Mouse (Mus musculus): ENCODE results near the gene Cox7a2. TPM values are rescaled to one million over a fixed set of nuclear protein-coding genes. Genes with fewer than 3 reads are reported as not detected.

Cox7a2 gene
- polyA plus RNA-seq, 1 experiment from 2014 or later = 1,018 TPM

- H3K4me3 ChIP-seq (replicated peaks) = no peak overlapping the region
- WGBS = 33% methylated on average over 5 of the region's 5 CpGs
These were observed 36.6 kb downstream of the Cox7a2 start for GRCm38 (mm10) chr9:79723090-79723489.

GRCm38 (mm10) chr9:79721056-79721455 lies 38.6 kb downstream of the Cox7a2 start:
- no peak for ATAC-seq (ENCODE audit: low FRiP score)
- H3K4me3 ChIP-seq (replicated peaks) = peak overlapping the region; percentile 23
- H3K27me3 ChIP-seq (replicated peaks) = peaks cover 26% of the 10 kb centered on the region
- no peak overlapping the region for H3K9ac ChIP-seq (replicated peaks)
- H3K36me3 ChIP-seq = no peaks in the 10 kb centered on the region
- peaks cover 44% of the 10 kb centered on the region for H3K4me1 ChIP-seq
- no peak overlapping the region for H3K27ac ChIP-seq (replicated peaks)
- H3K4me2 ChIP-seq = peak overlapping the region; percentile 95
- no peaks in the 10 kb centered on the region for H3K9me3 ChIP-seq (replicated peaks)
- 10% methylated on average over 9 of the region's 9 CpGs for WGBS

More at GRCm38 (mm10) chr9:79723090-79723489, 36.6 kb downstream of the Cox7a2 start:
- H3K4me1 ChIP-seq = peaks cover 27% of the 10 kb centered on the region
- no peaks in the 10 kb centered on the region for H3K9me3 ChIP-seq (replicated peaks)
- H3K27me3 ChIP-seq (replicated peaks) = peaks cover 20% of the 10 kb centered on the region
- H3K27ac ChIP-seq (replicated peaks) = no peak overlapping the region
- no peak overlapping the region for H3K9ac ChIP-seq (replicated peaks)
- ATAC-seq (ENCODE audit: low FRiP score) = no peak
- H3K4me2 ChIP-seq = no peak overlapping the region
- H3K36me3 ChIP-seq = no peaks in the 10 kb centered on the region

- Histone ChIP-seq H3K36me3 (no peaks in the 10 kb centered on the region), H3K27me3 (replicated peaks) (peaks cover 26% of the 10 kb centered on the region), H3K9ac (replicated peaks) (no peak overlapping the region), H3K4me2 (peak overlapping the region; percentile 95), H3K27ac (replicated peaks) (no peak overlapping the region), H3K4me1 (peaks cover 47% of the 10 kb centered on the region), H3K9me3 (replicated peaks) (no peaks in the 10 kb centered on the region), H3K4me3 (replicated peaks) (peak overlapping the region; percentile 56; the same call in 1 of the 2 replicates)
- 35% methylated on average over 9 of the region's 9 CpGs for WGBS
- ATAC-seq (ENCODE audit: low FRiP score) = no peak
These were observed 39.5 kb downstream of the Cox7a2 start for GRCm38 (mm10) chr9:79720143-79720542.

- Histone ChIP-seq H3K4me2 (peak overlapping the region; percentile 95), H3K4me3 (replicated peaks) (peak overlapping the region; percentile 56), H3K9me3 (replicated peaks) (no peaks in the 10 kb centered on the region), H3K4me1 (peaks cover 54% of the 10 kb centered on the region), H3K9ac (replicated peaks) (peak overlapping the region; percentile 56; the same call in 1 of the 2 replicates), H3K27ac (replicated peaks) (no peak overlapping the region), H3K27me3 (replicated peaks) (peaks cover 26% of the 10 kb centered on the region), H3K36me3 (no peaks in the 10 kb centered on the region)
- no peak; the same call in 1 of the 2 replicates for ATAC-seq (ENCODE audit: low FRiP score)
- WGBS = under 1% methylated on average over 28 of the region's 28 CpGs
These were observed 40.2 kb downstream of the Cox7a2 start for GRCm38 (mm10) chr9:79719451-79719850.

- Histone ChIP-seq H3K36me3 (no peaks in the 10 kb centered on the region), H3K27me3 (replicated peaks) (peaks cover 26% of the 10 kb centered on the region), H3K4me1 (peaks cover 57% of the 10 kb centered on the region), H3K9ac (replicated peaks) (peak within 1 kb of the TSS; percentile 56), H3K27ac (replicated peaks) (peak within 1 kb of the TSS; percentile 67), H3K9me3 (replicated peaks) (no peaks in the 10 kb centered on the region), H3K4me2 (peak within 1 kb of the TSS; percentile 95), H3K4me3 (replicated peaks) (peak within 1 kb of the TSS; percentile 56)
- peak; percentile 67 for ATAC-seq (ENCODE audit: low FRiP score)
- WGBS = under 1% methylated on average over 64 of the region's 64 CpGs
These were observed 41.0 kb downstream of the Cox7a2 start, which contains the start of gene Col12a1 for GRCm38 (mm10) chr9:79718481-79719370. TSS of gene Col12a1 (minus strand) at chr9:79718831.

- peaks cover 57% of the 10 kb centered on the region for H3K4me1 ChIP-seq
- H3K9me3 ChIP-seq (replicated peaks) = no peaks in the 10 kb centered on the region
- ATAC-seq (ENCODE audit: low FRiP score) = 0 out of 2 replicates have a peak, but pooled peaks have one; percentile 22
- peak overlapping the region; percentile 67 for H3K27ac ChIP-seq (replicated peaks)
- H3K9ac ChIP-seq (replicated peaks) = peak overlapping the region; percentile 56
- H3K36me3 ChIP-seq = no peaks in the 10 kb centered on the region
- peak overlapping the region; percentile 95 for H3K4me2 ChIP-seq
- WGBS = 2% methylated on average over 22 of the region's 22 CpGs
- peaks cover 26% of the 10 kb centered on the region for H3K27me3 ChIP-seq (replicated peaks)
- peak overlapping the region; percentile 56 for H3K4me3 ChIP-seq (replicated peaks)
These were observed 41.7 kb downstream of the Cox7a2 start for GRCm38 (mm10) chr9:79717836-79718475.

GRCm38 (mm10) chr9:79716909-79717835 lies 42.5 kb downstream of the Cox7a2 start:
- H3K4me1 ChIP-seq = peaks cover 57% of the 10 kb centered on the region
- peak overlapping the region; percentile 67 for H3K27ac ChIP-seq (replicated peaks)
- H3K9ac ChIP-seq (replicated peaks) = peak overlapping the region; percentile 56
- H3K9me3 ChIP-seq (replicated peaks) = no peaks in the 10 kb centered on the region
- peak overlapping the region; percentile 95 for H3K4me2 ChIP-seq
- peak overlapping the region; percentile 56 for H3K4me3 ChIP-seq (replicated peaks)
- no peak for ATAC-seq (ENCODE audit: low FRiP score)
- no peaks in the 10 kb centered on the region for H3K36me3 ChIP-seq
- H3K27me3 ChIP-seq (replicated peaks) = peaks cover 26% of the 10 kb centered on the region
- 6% methylated on average over 23 of the region's 23 CpGs for WGBS

GRCm38 (mm10) chr9:79716496-79716895 lies 43.2 kb downstream of the Cox7a2 start:
- peak overlapping the region; percentile 48; the same call in 1 of the 2 replicates for H3K27ac ChIP-seq (replicated peaks)
- no peaks in the 10 kb centered on the region for H3K9me3 ChIP-seq (replicated peaks)
- 30% methylated on average over 5 of the region's 5 CpGs for WGBS
- peaks cover 26% of the 10 kb centered on the region for H3K27me3 ChIP-seq (replicated peaks)
- H3K4me1 ChIP-seq = peaks cover 57% of the 10 kb centered on the region
- ATAC-seq (ENCODE audit: low FRiP score) = no peak
- H3K36me3 ChIP-seq = no peaks in the 10 kb centered on the region
- peak overlapping the region; percentile 56 for H3K4me3 ChIP-seq (replicated peaks)
- peak overlapping the region; percentile 95 for H3K4me2 ChIP-seq
- no peak overlapping the region for H3K9ac ChIP-seq (replicated peaks)

- Histone ChIP-seq H3K4me3 (replicated peaks) (peak overlapping the region; percentile 27), H3K36me3 (no peaks in the 10 kb centered on the region), H3K4me1 (peaks cover 45% of the 10 kb centered on the region), H3K9me3 (replicated peaks) (no peaks in the 10 kb centered on the region), H3K9ac (replicated peaks) (no peak overlapping the region), H3K27ac (replicated peaks) (no peak overlapping the region), H3K4me2 (peak overlapping the region; percentile 55), H3K27me3 (replicated peaks) (peaks cover 11% of the 10 kb centered on the region)
- ATAC-seq (ENCODE audit: low FRiP score) = peak; percentile 25; the same call in 1 of the 2 replicates
- WGBS = 9% methylated on average over 16 of the region's 16 CpGs
These were observed 45.1 kb downstream of the Cox7a2 start for GRCm38 (mm10) chr9:79714471-79715045.
